Mouse (Mus musculus) testis, adult 2 months (tissue): ENCODE results near the gene S100a9.

Source experiments
- CTCF ChIP-seq: fragments of 200-500 bp; IDR thresholded peaks from 2 replicates; pipeline ENCODE4 v1.5.1; 2012; ENCODE audit warnings: low read depth, mild to moderate bottlenecking, inconsistent platforms, low read length, moderate library complexity; ENCODE audit not compliant: control insufficient read depth, insufficient read depth, insufficient replicate concordance
- POLR2A ChIP-seq: fragments of 200-500 bp; IDR thresholded peaks from 2 replicates; pipeline ENCODE4 v1.6.1; 2012; ENCODE audit warnings: low read depth, mild to moderate bottlenecking, inconsistent platforms, low read length, moderate library complexity; ENCODE audit not compliant: control insufficient read depth

DNA sequence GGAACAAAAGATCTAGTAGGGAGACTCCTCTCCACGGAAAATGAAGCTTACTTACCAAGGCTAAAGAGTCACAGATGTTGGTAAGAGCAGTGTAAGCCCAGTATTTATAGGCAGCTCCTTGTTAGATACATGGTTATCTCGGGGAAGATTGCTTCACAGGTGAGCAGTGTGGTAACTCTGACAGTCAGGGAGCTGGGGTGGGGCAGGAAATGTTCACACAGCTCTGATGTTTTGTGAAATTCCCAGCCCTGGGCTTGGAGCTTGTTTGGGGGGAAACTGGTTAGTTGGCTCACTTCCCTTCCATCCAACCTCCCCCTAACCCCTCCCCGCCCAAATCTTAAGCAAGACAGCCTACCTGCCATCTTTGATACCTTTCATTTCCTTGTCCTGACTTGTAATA lies at the start of gene S100a9:
- TF ChIP-seq POLR2A (no peak), CTCF (no peak)
